Mouse (Mus musculus) thymus, postnatal 14 days (tissue): ENCODE measurements at regions not wholly inside any gene's neighbourhood (a gene's known extent, or its start where the extent isn't known, plus 50 kb on each side); places are given as distances from the start of the nearest gene placed in this dataset.

Source experiments
- DNase-seq: peaks from one replicate; pipeline ENCODE4 v3.0.0; 2021

DNA sequence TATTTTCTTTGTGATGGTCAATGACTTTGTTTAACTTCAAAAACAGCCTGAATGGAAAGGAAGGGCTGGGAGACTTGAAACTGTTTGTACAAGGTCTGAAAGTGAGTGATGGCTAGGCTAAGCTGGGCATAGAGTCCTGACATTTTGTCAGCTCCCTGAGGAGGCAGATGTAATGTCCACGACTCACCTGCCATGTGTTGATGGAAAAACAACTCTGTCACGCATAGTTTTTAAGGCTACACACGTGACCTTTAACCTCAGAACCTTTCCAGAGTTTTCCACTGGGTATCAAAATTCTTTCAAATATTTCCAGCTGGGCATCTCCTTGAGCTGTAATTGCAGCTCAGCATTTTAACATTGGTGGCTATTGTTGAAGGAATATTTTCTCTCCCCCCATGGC is 190.2 kb upstream of the Lrig1 start:
- no peak for DNase-seq

DNA sequence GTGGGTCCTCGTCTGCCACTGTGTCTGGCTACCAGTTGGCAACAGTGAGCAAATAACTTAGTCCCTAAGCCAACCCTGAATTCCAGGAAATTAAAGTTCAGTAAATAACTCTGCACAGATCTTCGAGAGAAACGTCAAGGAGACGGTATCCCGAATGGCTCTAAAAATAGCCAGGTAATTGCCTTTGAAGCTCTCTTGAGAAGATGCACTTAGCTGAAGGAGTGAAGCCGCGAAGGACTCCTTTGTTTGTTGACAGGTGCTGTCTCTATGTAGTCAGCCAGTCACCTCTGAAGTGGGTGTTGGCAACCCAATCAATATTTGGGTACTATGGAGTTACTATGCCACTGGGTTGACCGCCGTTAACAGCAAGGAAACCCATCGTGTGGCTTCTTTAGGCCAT is 189.3 kb upstream of the Lrig1 start:
- DNase-seq: no peak

DNA sequence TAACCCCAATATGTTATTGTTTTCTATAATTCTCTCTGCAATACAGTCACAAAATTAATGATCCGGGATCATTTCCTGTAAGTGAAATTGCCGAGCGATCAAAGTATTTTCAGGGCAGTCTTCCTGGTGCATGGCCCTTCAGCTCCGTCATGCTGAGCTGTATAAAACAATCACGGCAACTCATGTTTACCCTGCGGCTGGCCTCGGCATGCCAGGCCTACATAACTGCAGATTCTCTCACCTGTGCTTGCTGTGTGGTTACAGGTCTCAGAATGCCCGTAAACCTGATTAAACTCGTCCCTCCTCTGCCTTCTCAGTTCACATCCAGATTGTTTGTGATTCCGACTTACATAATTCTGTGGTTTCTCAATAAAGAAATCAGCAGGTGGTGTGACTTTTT is 181.2 kb upstream of the Lrig1 start:
- no peak for DNase-seq

DNA sequence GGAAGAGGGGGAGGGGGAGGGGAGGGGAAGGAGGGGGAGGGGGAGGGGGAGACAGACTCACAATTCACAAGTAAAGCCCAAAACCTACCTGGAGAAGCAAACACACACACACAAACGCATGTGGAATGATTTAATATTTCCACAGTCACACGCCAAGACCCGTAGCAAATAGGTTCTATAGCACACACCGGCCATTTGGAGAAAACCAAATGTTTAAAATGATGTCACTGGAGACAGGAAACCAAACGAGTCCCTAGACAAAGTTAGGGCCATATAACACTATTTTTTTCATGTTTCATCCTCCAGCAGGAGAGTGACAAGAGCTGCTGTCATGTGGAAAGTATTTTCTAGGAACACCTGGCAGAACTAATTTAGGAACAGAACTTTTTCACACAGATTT is 175.9 kb upstream of the Lrig1 start:
- DNase-seq: no peak

DNA sequence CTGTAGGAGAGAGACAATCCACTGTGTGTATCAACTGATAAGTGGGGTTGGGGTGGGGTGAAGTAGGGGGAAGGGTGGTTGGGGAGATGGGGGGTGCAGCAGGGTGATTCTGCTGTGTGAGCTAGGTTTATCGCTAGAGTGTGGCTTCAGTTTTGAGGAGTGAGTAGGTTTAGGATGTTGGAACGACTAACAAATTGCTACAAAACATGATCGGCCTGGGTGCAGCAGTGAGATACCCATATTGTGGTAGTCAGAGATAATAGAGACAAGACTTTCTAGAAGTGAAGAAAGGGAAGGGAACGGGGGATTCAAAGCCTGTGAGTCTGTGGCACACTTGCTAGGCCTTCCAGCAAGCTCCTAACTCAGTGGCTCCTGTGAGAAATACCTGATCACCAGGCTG is 175.1 kb upstream of the Lrig1 start:
- DNase-seq: no peak

DNA sequence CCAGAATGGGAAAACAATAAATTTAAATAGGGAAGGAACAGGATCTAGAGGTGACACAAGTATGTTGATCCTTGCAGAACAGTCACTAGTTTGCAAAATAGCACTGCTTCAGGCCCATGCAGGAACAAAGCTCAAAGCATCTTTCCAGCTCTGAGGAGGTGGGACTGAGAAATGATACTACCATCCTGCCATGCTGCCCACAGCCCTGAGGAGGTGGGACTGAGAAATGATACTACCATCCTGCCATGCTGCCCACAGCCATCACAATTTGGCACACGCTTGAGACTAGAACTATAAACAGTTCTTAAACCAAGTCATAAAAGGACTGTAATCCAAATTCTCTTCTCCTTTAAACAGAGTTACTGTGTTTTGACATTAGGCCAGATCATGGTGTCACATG is 174.5 kb upstream of the Lrig1 start:
- no peak for DNase-seq

DNA sequence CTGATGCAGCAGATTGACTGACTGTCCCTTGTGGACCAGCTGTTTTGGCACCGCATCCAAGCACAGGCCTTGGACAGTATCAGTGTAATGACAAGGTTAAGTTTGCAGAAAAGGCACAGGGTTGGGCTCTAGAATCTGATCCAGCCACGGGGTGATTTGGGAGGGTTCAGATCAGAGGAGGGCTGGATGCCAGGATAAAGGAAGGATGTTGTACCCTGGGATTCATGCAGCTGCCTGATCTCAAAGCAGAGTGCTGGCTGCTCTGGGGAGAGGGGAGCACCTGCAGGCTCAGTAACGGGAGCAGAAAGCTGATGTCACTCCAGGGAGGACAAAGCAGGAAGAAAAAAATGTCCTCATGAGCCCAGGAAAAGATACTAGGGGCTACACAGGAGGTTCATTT is 168.0 kb upstream of the Lrig1 start:
- DNase-seq: no peak

DNA sequence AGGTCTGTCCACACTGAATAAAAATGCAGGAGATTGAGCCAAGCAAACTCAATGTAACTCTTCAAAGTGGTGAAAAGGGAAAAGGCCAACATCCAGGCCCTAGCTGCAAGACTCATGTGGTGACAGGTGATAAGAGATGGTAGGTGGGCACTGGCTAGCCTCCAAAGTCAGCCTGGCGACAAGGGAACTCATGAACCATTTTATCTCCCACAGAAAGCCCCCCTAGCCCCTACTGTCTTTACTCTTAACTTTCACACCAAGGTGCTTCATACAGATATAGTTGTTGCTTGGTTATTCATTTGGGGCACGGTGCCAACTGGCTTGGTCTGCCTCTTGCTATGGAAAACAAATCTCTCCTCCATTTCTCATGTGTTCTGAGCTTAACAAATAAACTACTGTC is 165.5 kb upstream of the Lrig1 start:
- DNase-seq: no peak

DNA sequence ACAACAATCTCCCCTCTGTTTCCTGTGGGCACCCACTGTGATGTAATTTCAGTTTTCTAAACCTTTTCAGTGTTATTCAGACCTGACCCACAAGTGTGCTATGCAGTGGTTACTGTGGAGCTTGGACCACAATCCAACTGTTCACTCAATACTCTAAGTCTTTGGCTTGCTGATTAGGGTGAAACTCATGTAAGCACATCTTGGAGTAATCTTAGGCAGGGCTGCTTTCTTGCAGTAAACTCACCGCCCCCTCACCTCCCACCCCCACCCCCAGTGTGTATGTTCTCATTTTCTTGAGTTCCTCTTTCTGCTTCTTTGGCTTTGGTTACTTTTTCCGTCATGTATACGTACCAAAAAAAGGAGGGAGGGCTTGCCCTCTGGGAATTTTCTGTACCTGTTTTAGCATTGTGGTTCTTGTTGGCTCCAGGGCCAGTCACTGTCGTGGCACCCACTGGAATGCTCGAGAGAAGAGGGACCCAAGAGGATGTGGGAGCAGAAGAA is 158.2 kb upstream of the Lrig1 start:
- DNase-seq: no peak

DNA sequence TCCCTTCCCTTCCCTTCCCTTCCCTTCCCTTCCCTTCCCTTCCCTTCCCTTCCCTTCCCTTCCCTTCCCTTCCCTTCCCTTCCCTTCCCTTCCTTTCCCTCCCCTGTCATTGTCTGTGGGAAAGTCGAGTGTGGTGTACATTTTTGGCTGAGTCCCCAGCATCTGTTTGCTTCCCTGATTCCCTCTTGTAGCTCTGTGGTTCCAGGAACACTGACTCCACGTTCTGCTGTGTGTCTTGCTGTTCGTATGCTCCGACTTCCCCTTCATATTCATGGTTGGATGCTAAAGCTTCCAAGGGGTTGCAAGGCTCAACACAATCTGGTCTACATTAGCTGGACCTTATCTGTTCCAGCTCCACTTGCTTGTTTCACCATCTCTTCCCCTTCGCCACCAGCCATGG is 150.2 kb upstream of the Lrig1 start:
- no peak for DNase-seq

DNA sequence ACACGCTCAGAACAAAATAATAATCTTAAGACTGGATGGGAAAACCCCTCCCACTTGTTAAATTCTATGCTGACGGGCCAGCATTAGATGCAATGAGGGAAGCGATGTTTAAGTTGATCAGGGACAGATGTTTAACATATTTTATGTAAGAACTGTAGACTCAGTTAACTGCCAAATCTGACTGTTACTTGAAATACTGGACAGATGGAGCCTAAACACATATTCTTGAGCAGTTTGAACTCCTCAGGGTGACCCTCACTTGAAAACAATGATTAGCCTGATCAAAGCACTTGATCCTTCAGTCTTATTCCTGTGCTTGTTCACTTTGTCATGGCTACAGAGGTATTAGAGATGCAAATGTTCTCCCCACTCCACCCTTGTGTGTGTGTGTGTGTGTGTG is 149.6 kb upstream of the Lrig1 start:
- no peak for DNase-seq

DNA sequence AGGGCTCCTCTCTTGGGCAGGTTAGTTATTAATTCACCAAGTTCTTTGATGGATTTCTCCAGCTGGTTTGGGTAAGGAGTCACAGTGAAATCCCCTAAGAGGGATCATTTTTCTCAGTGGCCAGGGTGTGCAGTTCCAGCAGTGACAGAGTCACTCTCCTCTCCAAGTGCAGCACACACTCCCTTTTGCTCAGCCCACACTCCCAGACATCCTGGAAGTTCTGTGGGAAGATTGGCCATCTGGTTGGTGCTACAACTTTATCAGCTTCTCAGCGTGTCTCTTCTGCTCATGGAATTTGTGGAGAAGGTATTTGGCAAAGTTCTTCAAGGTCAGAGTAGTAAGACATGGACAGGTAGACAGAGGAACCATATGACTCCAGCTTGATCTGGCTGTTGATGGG is 148.5 kb upstream of the Lrig1 start:
- DNase-seq: no peak

DNA sequence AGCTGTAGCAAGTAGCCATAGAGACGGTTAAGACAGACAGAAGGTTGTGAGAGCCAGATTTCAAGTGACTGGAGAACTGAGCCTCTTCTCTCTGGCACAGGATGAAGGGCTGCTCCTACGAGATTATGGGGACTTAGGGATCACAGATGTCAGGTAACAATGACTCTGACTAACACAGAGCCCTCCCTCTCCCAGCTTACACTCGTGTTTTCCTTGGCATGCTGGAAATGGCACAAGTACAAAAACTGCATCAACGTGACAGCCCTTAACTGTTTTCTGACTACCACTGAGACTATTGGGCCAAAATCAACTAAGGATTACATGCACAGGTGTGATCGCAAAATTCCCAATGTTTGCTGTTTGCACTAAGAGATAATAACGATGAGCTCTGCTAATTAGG is 145.9 kb upstream of the Lrig1 start:
- no peak for DNase-seq

DNA sequence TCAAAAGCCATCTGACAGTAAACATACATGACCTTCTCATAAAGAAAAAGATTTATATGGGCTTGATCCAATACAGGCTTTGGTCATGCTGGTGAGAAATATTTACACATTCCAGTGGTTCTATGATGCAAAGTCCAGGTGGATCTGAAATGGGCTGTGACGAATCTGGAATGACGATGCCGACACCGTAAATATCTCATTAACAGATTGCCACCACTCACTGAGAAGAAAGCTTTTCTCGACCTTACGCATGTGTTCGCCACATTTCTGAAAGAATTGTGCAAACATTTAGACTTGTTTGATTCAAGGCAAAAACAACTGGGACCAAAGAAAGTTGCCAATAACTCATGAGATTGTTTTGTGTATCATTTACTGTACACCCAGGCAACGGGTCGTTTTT is 142.9 kb upstream of the Lrig1 start:
- no peak for DNase-seq

DNA sequence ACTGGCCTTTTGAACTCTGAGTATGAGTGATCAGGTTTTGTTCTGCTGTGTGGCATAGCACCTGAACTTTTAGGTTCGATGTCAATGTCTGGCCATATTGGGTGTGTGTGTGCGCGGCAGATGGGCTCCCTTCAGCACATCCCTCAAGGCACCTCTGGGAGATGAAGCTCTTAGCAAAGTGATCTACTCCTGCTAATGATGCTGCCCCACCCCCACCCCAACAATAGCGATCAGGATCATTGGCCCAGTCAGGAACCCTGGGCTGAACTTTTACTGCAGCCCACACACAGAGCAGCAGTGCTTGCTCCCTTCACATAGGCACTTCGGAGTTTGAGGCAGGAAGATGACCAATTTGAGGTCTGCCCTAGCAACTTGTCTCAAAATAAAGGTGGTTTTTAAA is 141.9 kb upstream of the Lrig1 start:
- DNase-seq: no peak

DNA sequence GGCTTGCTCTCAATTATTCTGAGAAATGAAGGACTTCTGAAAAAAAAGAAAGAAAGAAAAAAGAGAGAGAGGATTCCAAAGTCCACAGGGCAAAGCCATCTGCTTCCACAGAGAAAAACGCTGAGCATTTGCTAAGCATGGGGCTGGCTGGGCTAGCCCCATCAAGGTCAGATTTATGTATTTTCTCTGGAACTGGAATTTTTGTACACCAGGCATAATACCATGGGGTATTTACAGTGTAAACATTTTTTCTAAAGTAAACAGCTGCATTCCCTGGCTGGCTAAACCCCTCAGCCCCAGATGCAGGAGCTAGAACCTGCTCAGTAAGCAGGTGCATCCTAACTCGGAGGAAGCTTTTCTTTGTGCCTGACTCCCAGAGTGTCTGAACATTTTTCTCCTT is 135.8 kb upstream of the Lrig1 start:
- DNase-seq: no peak

DNA sequence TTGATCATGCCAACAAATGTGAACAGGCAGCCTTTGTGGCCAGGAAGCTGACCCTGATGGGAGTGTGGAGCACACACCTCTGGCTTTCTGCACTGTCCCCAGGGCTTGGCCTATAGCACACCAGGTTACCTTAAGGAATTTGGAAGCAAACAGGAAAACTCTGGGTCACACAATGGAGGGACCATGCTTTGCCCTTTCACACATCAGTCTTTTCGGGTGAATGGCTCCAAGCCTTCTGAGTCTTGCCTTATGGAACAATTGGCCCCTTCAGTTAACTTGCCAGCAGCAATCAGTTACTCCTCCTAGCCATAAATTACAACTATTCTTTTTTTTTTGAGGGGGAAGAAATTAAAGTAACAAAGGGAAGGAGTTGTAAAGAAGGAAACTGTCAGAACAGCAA is 134.6 kb upstream of the Lrig1 start:
- DNase-seq: no peak

DNA sequence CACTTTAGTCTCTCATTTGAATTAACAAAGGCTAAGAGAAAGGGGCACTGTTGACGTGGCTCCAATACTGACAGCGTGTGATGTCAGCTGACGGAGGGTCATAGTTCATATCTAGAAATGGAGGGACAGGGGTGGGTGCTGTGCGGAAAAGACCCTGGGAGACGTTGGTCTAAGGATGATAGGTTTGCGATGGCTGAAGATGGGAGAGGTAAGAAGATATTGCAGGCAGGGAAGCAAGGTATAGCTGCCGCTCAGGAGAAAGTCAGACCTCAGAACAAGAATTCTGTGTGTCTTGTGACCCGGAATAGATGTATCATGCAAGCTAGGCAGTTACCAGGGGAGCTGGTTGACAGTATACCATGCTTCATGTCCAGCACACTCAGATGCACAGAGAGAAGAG is 130.8 kb upstream of the Lrig1 start:
- DNase-seq: no peak

DNA sequence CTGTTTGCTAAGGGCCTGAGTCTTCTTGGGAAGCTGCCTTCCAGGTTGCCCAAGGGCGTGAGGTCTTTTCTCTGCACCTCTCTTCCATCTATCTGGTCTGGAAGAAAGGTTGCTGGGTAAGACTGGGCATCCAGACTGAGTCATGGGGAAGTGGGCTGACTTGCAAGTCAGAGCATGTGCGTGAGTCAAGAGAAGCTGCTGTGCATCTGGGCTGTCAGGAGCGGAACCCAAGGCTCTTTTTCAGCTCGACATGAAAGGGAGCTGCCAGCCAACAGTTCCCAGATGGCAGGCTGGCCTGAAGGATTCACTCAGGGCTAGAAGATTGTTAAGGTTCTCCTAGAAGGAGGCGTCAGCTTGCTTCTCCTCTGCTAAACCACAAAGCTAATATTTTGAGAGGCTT is 129.3 kb upstream of the Lrig1 start:
- no peak for DNase-seq

DNA sequence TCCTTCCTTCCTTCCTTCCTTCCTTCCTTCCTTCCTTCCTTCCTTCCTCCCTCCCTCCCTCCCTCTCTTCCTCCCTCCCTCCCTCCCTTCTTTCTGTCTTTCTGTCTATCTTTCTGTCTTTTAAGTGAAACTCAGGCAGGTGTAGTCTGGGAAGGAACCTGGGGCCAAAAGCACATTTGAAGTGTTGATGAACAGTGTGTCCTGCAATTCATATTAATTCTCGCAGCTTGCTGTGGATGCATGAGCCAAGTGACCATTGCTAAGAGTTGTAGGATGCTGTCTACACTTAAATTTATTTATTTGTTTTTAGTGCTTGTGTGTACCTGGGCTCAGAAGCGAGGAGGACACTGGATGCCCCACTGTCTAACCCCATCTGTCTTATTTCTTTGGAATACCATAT is 126.7 kb upstream of the Lrig1 start:
- no peak for DNase-seq

DNA sequence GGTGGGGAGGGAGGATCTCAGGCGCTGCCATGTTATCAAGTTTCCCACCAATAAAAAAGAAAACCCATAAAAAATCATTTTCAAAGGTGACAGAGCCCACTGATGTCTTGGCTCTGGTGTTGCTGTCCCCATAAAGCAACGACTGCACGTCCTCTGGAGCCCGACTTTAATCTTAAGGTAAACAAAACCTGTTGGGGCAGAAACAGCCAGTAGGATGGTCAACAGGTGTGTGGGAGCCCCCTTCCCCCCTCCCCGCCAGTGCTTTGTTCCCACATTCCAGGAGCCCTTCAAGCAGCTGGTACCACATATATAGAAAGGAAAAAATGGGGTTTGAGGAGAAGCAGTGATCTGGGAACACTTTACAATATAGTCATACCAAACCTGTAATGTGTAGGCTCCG is 118.3 kb upstream of the Lrig1 start:
- DNase-seq: no peak

DNA sequence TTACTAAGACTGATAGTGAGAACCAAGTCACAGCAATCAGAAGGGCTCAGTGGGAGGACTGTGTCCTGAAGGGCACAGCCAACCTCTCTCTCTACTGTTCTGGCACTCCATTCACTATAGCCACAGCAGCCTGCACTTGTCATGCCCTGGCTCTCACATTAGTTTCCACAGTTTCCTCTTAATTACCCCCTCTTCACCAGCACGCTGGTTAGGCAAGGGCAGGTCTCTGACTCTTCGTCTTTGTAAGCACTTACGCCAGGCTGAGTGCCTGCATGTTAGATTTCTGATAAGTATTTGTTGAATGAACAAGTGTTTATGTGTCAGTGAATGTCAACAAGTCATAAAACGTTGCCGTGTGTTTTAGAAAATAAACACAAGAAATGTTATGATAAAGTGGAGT is 116.2 kb upstream of the Lrig1 start:
- no peak for DNase-seq

DNA sequence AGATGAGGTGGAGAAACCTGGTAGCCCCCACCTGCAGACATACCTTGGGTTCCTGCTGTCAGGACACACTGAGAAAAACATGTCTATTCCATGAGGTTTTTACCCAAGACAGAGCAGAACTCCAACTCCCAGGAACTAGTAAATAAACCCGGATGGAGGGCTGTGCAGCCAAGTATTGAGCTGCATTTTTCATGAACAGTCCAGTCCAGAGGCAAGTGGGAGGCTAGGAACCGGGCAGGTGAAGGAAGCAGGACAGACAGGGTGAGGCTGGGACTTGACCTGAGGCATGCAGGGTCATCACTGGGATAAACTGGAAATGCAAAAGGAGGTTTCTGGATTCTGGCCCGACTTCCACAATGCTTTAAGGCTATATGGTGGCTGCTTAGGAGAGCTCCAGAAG is 114.8 kb upstream of the Lrig1 start:
- DNase-seq: no peak

DNA sequence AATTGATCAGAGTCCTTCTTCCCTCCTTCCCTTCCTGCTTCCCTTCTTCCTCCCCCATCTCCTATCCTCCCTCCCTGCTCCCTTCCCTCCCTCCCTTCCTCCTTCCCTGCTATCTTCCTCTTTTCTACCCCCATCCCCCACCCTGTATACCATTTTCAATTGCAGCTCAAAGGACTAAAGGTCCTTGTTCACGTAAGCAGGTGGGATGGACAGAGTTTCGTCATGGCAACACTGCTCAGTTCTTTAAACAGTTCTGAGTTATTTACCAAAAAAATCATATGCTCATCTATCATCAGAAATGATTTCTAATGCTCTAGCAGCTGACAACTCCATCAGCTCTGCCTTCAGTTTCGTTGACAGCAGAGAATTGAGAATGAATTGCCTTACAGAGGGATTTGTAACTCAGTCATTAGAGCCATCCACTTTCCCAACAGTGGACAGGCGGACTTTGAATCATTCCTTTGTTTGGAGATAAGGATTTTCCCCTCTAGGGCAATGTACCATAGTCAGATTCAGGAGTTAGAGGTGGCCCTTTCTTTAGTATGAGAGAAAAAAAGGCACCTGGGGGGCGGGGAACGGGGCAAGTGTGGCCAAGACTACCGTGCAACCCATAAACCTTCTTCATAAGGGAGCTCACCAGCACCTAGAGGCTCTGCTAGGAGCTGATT is 113.7 kb upstream of the Lrig1 start:
- no peak for DNase-seq

DNA sequence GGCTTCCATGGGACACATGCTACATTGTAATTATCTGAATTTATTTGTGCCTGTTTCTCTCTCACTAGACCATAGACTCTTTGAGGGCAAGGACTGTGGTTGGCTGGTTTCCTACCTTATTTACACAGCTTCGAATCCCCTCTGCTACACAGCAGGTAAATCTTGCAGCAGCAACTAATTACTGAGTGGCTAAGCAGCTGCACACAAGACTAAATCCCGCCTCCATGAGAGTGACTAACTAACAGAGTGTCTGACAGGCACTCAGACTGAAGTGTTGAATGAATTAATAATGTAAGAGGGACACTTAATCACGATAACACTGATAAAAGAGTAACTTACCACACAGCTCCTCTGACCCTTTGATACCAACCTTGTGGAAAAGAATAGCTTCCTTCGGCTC is 111.9 kb upstream of the Lrig1 start:
- DNase-seq: no peak

DNA sequence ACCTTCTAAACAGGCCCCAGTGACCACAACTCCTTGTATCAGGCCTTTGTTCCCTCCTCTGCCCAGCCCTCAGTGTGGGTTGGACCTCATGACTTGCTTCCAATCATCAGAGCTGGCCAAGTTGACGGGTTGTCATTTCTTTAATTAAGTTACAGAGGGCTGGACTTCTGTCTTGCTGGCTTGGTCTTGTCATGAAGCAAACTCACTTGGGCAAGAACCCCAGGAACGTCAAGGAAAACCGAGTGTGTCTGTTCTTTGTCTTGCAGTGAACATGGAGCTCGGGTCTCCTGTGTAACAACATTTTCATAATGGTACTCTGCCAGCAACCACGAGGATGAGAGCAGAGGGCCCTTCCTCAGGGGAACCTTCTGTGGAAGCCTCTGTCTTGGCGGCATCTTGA is 107.3 kb upstream of the Lrig1 start:
- no peak for DNase-seq
